Mouse (Mus musculus) erythroblast, embryonic 14.5 days (primary cell): ENCODE data around the gene Fam151b. TPM values are rescaled to one million over a fixed set of nuclear protein-coding genes. Genes with fewer than 3 reads are reported as not detected.

Experiments
- H3K27me3 ChIP-seq: 2 replicates; pipeline ENCODE4 v1.6.1; 2012; ENCODE audit warnings: inconsistent platforms; ENCODE audit not compliant: control insufficient read depth
- H3K36me3 ChIP-seq: 2 replicates; pipeline ENCODE4 v1.6.1; 2012; ENCODE audit warnings: mild to moderate bottlenecking, inconsistent platforms; ENCODE audit not compliant: control insufficient read depth
- H3K4me1 ChIP-seq: 2 replicates; pipeline ENCODE4 v1.6.1; 2012; ENCODE audit warnings: inconsistent platforms; ENCODE audit not compliant: control insufficient read depth
- H3K4me3 ChIP-seq: replicated peaks from 2 replicates; pipeline ENCODE3; 2012; ENCODE audit warnings: moderate library complexity, mild to moderate bottlenecking, inconsistent platforms
- H3K9me3 ChIP-seq: 2 replicates; pipeline ENCODE4 v1.6.1; 2012; ENCODE audit warnings: low read length, inconsistent platforms, mixed read lengths; ENCODE audit not compliant: control insufficient read depth
- GATA1 ChIP-seq: IDR thresholded peaks from 2 replicates; pipeline ENCODE4 v1.6.1; 2012; ENCODE audit warnings: low read length, inconsistent platforms, mixed read lengths
- TAL1 ChIP-seq: IDR thresholded peaks from 3 replicates; pipeline ENCODE4 v1.6.1; 2012; ENCODE audit warnings: low read length, inconsistent platforms, mixed read lengths
- polyA plus RNA-seq: library from polyadenylated mRNA; stranded (reverse); fragments of >175 nt; gene quantifications from 2 replicates; pipeline ENCODE4 v1.2.3, GENCODE M21; 2012

Fam151b gene
- not detected in 2 replicates for polyA plus RNA-seq

DNA sequence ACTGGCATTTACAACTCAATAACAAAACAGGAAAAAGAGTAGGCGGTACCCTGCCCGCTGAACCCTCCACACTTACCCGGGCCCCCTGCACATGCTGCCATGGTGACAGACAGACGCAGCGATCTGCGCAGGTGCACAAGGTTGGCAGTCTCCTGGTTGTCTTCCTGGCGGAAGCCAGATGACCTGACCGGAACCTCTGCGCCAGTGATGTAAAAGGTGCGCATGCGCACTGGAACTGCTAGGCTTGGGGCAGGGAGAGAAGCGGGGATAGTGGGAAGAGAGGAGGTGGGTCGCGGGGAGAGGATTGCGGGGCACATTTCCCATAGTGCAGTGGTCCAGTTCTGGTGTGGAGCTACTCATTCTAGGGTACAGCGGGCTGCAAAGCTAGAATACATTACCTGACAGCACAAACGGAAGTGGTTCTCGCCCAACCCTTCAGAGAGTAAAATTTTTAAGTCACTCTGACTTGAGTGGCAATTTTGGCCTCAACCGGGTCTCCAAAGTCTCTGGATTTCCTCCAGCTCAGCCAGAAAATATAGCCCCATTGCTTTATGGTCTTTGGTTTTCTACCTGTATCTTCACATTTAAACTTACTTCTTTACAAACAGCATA, at the start of gene Fam151b:
Gene Fam151b (minus strand): TSS at position 164 of the 612 bp plus-strand sequence.
- Histone ChIP-seq H3K27me3 (no peaks in the 10 kb centered on the region), H3K36me3 (no peaks in the 10 kb centered on the region), H3K4me3 (peak within 1 kb of the TSS; percentile 71), H3K4me1 (peaks cover 14% of the 10 kb centered on the region), H3K9me3 (no peaks in the 10 kb centered on the region)
- TF ChIP-seq GATA1, result no peak
- no peak for TF ChIP-seq TAL1

DNA sequence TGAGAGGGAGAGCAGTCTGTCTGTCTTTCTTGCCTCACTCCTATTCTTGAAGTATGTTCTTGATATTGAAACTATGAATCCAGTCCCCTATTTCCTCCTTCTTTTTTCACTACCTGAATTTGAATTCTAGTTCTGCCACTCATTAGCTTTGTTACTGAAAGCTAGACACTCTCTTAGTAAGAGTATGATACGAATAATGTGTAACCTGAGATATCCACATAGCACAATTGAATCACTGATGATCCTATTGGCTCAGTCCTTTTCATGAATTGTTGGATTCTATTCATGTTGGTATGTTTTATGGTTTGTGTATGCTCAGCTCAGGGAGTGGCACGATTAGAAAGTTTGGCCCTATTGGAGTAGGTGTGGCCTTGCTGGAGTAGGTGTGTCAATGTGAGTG, 48.4 kb upstream of the Fam151b start:
- Histone ChIP-seq H3K36me3 (no peaks in the 10 kb centered on the region), H3K9me3 (no peaks in the 10 kb centered on the region), H3K4me1 (peaks cover 19% of the 10 kb centered on the region), H3K4me3 (no peak overlapping the region), H3K27me3 (peaks cover 12% of the 10 kb centered on the region)
- TF ChIP-seq GATA1 (no peak), TAL1 (no peak)

DNA sequence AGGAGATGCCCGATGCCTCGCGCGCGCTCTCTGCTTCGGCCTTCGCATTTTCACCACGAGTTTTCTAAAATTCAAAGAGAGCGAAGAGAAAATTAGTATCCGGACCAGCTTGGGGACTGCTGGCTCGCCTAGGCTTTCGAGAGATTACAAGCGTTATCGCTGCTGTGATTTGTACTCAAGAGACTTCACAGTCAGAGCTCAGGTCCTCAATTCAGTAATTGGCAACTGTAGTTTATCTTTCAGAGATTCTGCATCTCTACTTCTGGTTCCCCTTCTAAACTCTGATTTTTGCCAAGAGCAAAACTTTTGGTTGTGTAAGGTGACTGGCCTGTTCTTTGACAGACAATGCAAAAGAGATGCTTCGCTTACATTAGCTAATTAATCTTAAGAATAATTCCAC, 47.4 kb upstream of the Fam151b start:
- no peaks in the 10 kb centered on the region for H3K9me3 ChIP-seq
- no peaks in the 10 kb centered on the region for H3K36me3 ChIP-seq
- H3K4me1 ChIP-seq, result peaks cover 19% of the 10 kb centered on the region
- H3K4me3 ChIP-seq, result peak overlapping the region; percentile 85
- TF ChIP-seq TAL1 (no peak), GATA1 (no peak)
- H3K27me3 ChIP-seq, result peaks cover 12% of the 10 kb centered on the region

DNA sequence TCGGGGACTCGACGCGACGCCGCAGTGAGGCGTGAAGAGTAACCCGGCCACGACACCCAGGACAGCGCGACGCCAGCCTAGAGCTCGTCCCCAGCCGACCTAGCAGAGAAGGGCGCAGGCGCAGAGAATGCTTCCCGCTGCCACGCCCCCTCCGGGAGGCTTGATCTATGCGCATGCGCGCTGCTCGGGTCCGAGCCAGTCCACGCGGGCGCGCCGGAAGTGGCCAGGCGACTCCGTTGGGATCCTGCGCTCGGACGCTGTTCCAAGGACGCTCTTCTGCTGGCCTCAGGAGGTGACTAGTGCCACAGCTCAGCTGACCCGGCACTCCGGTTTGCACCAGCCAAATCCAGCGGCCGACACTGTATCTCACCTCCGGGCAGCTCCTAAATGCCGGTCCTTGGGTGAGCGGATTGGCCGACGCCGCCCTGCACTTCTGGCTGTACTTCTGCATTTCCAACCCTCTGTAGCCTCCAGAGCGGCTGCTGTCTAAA, 47.0 kb upstream of the Fam151b start, which contains the start of gene Zfyve16:
Gene Zfyve16 (minus strand): TSS at position 148 of the 491 bp plus-strand sequence.
- TF ChIP-seq GATA1, result no peak
- no peak for TF ChIP-seq TAL1
- peaks cover 12% of the 10 kb centered on the region for H3K27me3 ChIP-seq
- H3K9me3 ChIP-seq, result no peaks in the 10 kb centered on the region
- H3K4me1 ChIP-seq, result peaks cover 19% of the 10 kb centered on the region
- H3K4me3 ChIP-seq, result peak within 1 kb of the TSS; percentile 85
- no peaks in the 10 kb centered on the region for H3K36me3 ChIP-seq

DNA sequence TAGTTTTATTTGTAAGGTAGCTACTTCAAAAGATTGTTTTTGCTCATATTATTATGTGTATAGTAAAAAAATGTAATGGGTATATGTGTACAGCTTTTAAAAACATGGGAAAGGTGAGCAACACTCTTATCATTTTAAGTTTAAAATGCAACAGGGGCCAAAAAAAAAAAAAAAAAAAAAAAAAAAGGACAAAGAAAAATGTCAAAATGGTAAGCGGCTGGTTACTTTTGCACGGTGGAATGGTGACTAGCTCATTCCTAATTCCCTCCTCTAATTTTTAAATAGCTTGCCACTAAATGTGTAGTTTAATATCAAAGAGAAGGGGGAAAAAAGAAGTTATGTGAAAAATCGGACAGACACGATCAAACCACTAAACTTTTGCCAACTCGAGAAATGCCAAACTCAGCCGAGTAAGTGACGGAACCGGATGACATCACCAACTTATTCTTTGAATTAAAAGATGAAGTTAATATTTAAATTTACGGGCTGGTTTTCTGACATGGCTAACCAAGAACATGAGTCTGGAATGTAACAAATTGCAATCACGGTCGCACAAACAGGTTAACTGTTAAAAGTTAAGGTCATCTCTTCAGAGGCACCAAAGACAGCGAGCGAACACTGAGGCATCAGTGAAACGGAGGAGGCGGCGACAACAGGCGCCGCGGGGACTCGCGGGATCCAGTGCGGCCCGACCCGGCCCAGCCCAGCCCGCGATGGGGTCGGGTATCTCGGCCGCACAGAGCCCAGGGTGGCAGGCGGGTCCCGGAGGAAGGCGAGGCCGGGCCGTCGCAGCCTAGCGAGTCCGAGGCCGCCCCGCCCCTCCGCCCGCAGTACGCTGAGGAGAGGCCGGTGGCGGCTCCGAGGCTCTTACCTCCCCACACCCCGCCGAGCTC, 46.3 kb upstream of the Fam151b start:
- Histone ChIP-seq H3K36me3 (no peaks in the 10 kb centered on the region), H3K9me3 (no peaks in the 10 kb centered on the region), H3K4me3 (peak overlapping the region; percentile 85), H3K27me3 (peaks cover 12% of the 10 kb centered on the region), H3K4me1 (peaks cover 19% of the 10 kb centered on the region)
- no peak for TF ChIP-seq GATA1
- no peak for TF ChIP-seq TAL1

DNA sequence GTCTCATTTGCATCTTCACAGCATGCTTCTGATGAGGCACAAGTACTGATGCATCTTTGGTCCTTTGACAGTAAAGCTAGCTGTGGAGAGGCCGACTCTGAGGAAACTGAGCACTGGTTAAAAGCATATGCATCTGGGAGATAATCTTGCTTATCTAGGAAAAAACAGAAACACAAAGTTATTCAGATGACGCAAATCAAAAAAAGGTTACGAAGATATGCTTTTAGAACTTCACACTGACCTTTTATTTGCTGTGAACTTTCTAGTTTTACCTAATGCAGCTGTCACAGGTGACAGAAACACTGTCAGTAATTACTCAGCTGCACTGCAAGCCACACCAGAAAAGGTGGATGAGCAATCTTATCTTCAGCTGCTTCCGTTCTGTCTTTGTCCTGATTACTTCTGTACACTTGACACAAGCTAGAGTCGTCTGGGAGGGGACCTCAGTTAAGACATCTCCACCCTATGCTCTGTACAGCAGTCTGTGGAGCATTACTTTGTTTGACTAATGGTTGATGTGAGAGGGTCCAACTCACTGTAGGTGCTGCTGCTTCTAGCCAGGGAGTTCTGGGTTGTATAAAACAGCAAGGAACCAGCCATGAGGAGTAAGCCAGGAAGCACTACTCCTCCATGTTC, 39.5 kb upstream of the Fam151b start:
- H3K4me3 ChIP-seq, result no peak overlapping the region
- no peaks in the 10 kb centered on the region for H3K27me3 ChIP-seq
- H3K9me3 ChIP-seq, result no peaks in the 10 kb centered on the region
- TF ChIP-seq GATA1 (no peak), TAL1 (no peak)
- peaks cover 3% of the 10 kb centered on the region; the same call in 1 of the 2 replicates for H3K36me3 ChIP-seq
- peaks cover 8% of the 10 kb centered on the region for H3K4me1 ChIP-seq

DNA sequence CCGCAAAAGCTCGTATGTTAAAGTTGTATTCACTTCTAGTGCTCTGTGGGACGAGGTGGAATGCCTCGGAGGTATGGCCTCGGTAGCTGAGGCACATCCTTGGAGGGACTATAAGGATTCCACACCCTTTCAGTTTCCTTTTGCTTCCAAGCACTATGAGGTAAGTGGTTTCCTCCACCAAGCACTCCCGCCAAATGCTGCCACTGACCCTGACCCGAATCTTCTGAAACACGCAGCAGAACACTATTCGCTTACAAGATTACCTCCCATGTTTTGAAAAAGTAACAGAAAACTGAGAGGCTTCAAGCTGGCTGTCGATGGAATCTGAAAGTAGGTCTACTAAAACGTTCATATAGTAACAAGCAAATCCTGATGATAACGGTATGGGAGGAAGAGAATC, 21.1 kb upstream of the Fam151b start:
- peaks cover 2% of the 10 kb centered on the region for H3K36me3 ChIP-seq

DNA sequence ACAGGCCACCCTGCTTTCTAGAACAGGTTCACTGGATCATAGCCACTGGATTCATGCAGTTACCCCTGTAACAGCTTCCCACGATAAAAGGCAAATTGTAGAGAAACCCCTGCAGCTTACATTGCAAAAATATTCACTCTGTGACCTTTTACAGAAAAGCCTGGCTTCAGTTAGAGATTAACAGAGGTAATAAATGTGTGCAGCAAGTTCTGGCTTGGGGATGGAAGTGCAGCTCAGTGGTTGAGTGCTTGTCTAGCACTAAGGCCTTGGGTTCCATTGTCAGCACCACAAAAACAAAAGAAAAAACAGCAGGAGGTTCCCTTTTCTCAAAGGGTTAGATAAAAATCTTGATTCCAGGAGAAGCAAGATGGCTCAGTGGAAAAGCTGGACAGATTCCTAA, 8.1 kb upstream of the Fam151b start:
- Histone ChIP-seq H3K4me3 (no peak overlapping the region), H3K4me1 (no peaks in the 10 kb centered on the region), H3K9me3 (peaks cover 3% of the 10 kb centered on the region; the same call in 1 of the 2 replicates), H3K27me3 (no peaks in the 10 kb centered on the region), H3K36me3 (no peaks in the 10 kb centered on the region; the same call in 1 of the 2 replicates)
- TF ChIP-seq TAL1 (no peak), GATA1 (no peak)

More for the DNA sequence above, 21.1 kb upstream of the Fam151b start:
- TF ChIP-seq TAL1 (no peak), GATA1 (no peak)
- Histone ChIP-seq H3K4me1 (no peaks in the 10 kb centered on the region), H3K4me3 (no peak overlapping the region), H3K27me3 (no peaks in the 10 kb centered on the region), H3K9me3 (no peaks in the 10 kb centered on the region)

DNA sequence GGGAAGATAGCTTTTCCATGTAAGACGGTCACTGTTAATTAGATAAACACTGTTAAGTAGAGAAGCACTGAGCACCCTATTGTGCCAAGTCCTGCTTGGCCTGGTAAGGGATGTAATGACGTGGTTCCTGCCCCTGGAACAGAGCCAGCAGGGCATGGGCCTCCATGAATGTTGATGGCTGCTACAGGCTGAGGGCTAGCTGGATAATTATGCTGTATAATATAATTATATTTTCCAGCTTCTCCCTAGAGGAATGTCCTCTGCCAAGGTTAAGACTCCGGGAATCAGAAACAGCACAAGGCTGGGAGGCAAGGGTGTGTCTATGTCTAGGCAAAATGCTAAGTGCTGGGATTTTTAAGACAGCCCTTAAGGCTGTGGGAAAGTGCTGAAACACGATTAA, 7.0 kb upstream of the Fam151b start:
- Histone ChIP-seq H3K9me3 (peaks cover 3% of the 10 kb centered on the region; the same call in 1 of the 2 replicates), H3K4me3 (no peak overlapping the region), H3K36me3 (no peaks in the 10 kb centered on the region; the same call in 1 of the 2 replicates), H3K27me3 (no peaks in the 10 kb centered on the region), H3K4me1 (no peaks in the 10 kb centered on the region)
- TF ChIP-seq GATA1 (no peak), TAL1 (no peak)
